Mouse (Mus musculus) bone marrow, adult 2 months (tissue): Measurements from ENCODE around the gene Mum1.

Experiments used
- CTCF ChIP-seq: fragments of 200-500 bp; IDR thresholded peaks from 2 replicates; pipeline ENCODE4 v1.5.1; 2011; ENCODE audit warnings: low read length, control low read depth; ENCODE audit not compliant: control insufficient read depth, insufficient read depth
- POLR2A ChIP-seq: fragments of 200-500 bp; IDR thresholded peaks from 2 replicates; pipeline ENCODE4 v1.6.1; 2011; ENCODE audit warnings: low read depth, mild to moderate bottlenecking, control low read depth, low read length, borderline replicate concordance; ENCODE audit not compliant: control insufficient read depth

DNA sequence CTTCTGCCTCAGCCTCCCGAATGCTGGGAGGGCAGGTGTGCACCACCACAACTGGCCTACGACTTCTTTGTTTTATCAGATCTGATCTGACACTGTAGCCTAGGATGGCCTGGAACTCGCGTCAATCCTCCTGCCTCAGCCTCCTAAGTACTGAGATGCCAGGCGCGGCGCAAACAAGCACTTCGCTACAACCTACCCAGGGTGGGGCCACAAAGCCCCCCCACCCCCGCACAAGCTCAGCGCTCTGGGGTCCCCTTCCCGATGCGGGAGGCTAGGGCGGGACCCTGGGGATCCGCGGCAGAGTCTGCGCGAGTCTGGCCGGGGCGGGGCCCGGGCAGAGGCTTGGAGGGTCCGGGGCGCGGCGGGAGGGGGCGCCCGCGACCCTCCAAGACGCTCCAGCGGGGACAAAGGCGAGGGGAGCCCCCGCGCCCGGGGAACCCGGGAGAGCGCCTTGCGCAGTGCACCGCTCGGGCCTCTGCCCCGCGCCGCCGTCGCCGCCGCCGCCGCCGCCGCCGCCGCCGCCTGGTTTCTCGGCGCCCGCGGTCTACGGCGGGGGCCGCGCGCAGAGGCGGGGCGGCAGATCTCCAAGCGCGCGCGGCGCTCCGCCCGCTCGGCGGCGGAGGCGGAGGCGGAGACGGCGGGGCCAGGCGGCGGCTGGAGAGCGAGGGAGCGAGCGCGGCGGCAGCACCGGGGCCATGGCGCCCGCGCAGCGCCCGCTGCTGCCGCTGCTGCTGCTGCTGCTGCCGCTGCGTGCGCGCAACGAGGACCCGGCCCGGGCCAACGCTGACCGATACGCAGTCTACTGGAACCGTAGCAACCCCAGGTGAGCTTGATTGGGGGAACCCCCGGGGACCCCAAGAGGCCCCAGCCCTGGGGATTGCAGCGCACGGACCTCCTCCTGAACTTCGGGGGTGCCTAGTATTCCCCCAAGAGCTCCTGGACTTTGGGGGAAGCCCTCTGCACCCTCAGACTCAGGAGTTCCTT, 46.9 kb upstream of the Mum1 start, which contains the start of gene Efna2:
- TF ChIP-seq CTCF (no peak), POLR2A (no peak)
